Mouse (Mus musculus): ENCODE results near the gene Capn5. TPM values are rescaled to one million over a fixed set of nuclear protein-coding genes. Genes with fewer than 3 reads are reported as not detected.

Capn5 gene
- polyA plus RNA-seq, 1 experiment = 10.0 TPM

DNA sequence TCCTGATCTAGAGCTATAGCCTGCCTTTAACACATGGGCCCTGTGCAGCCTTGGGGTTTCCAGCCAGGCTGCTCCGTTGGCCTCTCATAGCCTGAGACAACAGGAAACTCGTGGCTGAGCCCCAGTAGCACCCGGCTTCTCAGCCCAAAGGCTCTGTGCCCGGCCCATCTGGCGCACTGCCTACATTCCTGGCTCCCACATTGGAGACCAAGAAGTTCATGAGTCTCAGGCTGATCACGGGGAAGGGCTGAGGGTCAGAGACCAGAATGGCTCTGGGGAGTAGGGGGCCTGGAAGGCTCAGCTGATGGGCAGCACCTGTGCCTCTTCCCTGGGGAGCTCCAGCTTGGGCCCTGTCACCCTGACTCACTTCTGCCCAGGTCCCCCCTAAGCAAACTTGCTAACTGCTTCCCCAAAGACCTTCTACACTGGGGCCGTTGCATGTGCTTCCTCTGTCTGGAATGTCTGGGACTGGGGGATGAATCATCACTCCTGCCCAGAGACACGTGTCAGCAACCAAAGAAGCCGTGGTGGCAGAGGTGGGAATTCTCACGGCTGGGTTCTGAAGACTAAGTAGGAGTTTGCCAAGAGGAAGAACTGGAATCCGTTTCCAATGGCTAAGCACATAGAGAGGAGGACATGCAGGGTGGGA lies 60.9 kb downstream of the Capn5 start:
- DNase-seq (ENCODE audit: low read depth in 1 of 2, low spot score in 2 of 2) = no peak
- Histone ChIP-seq H3K4me3 (ENCODE audit: extremely low read depth, insufficient read depth, insufficient read length) (no peak overlapping the region), H3K27me3 (ENCODE audit: control insufficient read depth, insufficient read depth, low read length) (no peaks in the 10 kb centered on the region), H3K36me3 (ENCODE audit: control insufficient read depth, insufficient read depth, low read length) (no peaks in the 10 kb centered on the region), H3K27ac (ENCODE audit: insufficient read depth, low read length) (no peak overlapping the region), H3K4me1 (ENCODE audit: control insufficient read depth, insufficient read depth, insufficient read length) (no peaks in the 10 kb centered on the region; the same call in 1 of the 2 replicates)
- 40% methylated on average over 11 of the region's 11 CpGs for WGBS
- TF ChIP-seq CTCF (IDR thresholded peaks at IDR 0.05; ENCODE audit: extremely low read depth, insufficient read depth, insufficient read length, insufficient replicate concordance) (no peak), POLR2A (IDR thresholded peaks at IDR 0.05; ENCODE audit: low read depth, low read length) (no peak)

GRCm38 (mm10) chr7:98114656-98115055 lies 63.4 kb downstream of the Capn5 start:
- H3K4me3 ChIP-seq (ENCODE audit: extremely low read depth, insufficient read depth, insufficient read length) = no peak overlapping the region
- no peaks in the 10 kb centered on the region for H3K4me1 ChIP-seq (ENCODE audit: control insufficient read depth, insufficient read depth, insufficient read length)
- no peak for TF ChIP-seq POLR2A (IDR thresholded peaks at IDR 0.05; ENCODE audit: low read depth, low read length)
- no peak for TF ChIP-seq CTCF (IDR thresholded peaks at IDR 0.05; ENCODE audit: extremely low read depth, insufficient read depth, insufficient read length, insufficient replicate concordance)
- WGBS = 79% methylated on average over 6 of the region's 6 CpGs
- no peaks in the 10 kb centered on the region for H3K27me3 ChIP-seq (ENCODE audit: control insufficient read depth, insufficient read depth, low read length)
- DNase-seq (ENCODE audit: low read depth in 1 of 2, low spot score in 2 of 2) = no peak
- H3K27ac ChIP-seq (ENCODE audit: insufficient read depth, low read length) = no peak overlapping the region
- H3K36me3 ChIP-seq (ENCODE audit: control insufficient read depth, insufficient read depth, low read length) = no peaks in the 10 kb centered on the region

DNA sequence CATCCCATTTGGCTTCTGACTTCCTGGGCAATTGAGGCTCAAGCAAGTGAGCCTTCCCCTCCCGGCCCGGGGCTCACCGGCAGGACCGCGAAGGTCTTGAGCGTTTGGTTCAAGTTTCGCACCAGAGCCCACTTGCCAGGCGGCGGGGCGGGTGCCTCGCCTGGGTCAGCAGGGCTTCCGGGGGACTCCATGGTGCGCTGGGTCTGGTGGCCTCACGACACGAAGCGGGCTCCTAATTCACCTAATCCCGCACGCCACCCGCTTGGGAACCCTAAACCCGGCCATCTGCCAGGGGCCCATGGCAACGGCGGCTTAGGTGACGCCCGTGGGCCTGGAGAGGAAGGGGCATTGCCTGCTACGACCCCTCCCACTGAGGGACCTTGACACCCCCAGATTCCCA lies 66.8 kb downstream of the Capn5 start:
- no peak for DNase-seq (ENCODE audit: low read depth in 1 of 2, low spot score in 2 of 2)
- Histone ChIP-seq H3K4me3 (ENCODE audit: extremely low read depth, insufficient read depth, insufficient read length) (no peak overlapping the region), H3K27ac (ENCODE audit: insufficient read depth, low read length) (no peak overlapping the region), H3K27me3 (ENCODE audit: control insufficient read depth, insufficient read depth, low read length) (no peaks in the 10 kb centered on the region), H3K4me1 (ENCODE audit: control insufficient read depth, insufficient read depth, insufficient read length) (no peaks in the 10 kb centered on the region), H3K36me3 (ENCODE audit: control insufficient read depth, insufficient read depth, low read length) (no peaks in the 10 kb centered on the region)
- TF ChIP-seq POLR2A (IDR thresholded peaks at IDR 0.05; ENCODE audit: low read depth, low read length) (no peak), CTCF (IDR thresholded peaks at IDR 0.05; ENCODE audit: extremely low read depth, insufficient read depth, insufficient read length, insufficient replicate concordance) (no peak)
- 33% methylated on average over 25 of the region's 25 CpGs for WGBS

- no peak for DNase-seq (ENCODE audit: low read depth in 1 of 2, low spot score in 2 of 2)
- TF ChIP-seq POLR2A (IDR thresholded peaks at IDR 0.05; ENCODE audit: low read depth, low read length) (no peak), CTCF (IDR thresholded peaks at IDR 0.05; ENCODE audit: extremely low read depth, insufficient read depth, insufficient read length, insufficient replicate concordance) (no peak)
- Histone ChIP-seq H3K27ac (ENCODE audit: insufficient read depth, low read length) (no peak overlapping the region), H3K36me3 (ENCODE audit: control insufficient read depth, insufficient read depth, low read length) (no peaks in the 10 kb centered on the region), H3K4me1 (ENCODE audit: control insufficient read depth, insufficient read depth, insufficient read length) (no peaks in the 10 kb centered on the region), H3K27me3 (ENCODE audit: control insufficient read depth, insufficient read depth, low read length) (no peaks in the 10 kb centered on the region), H3K4me3 (ENCODE audit: extremely low read depth, insufficient read depth, insufficient read length) (no peak overlapping the region)
- 93% methylated on average over 4 of the region's 4 CpGs for WGBS
Observed at GRCm38 (mm10) chr7:98109771-98110170, 68.3 kb downstream of the Capn5 start.

GRCm38 (mm10) chr7:98108636-98109430 lies 69.2 kb downstream of the Capn5 start:
- H3K27me3 ChIP-seq (ENCODE audit: control insufficient read depth, insufficient read depth, low read length) = no peaks in the 10 kb centered on the region
- 55% methylated on average over 16 of the region's 16 CpGs for whole genome bisulfite sequencing
- H3K36me3 ChIP-seq (ENCODE audit: control insufficient read depth, insufficient read depth, low read length) = no peaks in the 10 kb centered on the region

DNA sequence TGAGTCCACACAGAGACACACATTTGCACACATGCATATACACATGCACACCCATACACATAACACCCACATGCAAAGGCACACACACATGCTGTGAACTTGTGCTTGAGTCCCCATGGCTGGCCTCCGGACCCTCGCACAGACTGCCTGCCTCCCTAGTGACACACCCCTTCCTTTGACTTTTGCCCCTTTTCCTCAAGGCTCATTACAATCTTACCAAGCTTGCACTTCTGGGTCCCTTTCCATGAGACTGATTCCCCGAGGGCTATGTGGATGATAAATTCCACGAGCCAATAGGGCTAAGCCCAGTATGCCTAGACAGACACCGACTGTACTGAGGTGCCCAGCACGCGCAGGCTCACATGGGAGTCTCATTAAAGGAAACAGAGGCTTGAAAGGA lies 71.8 kb downstream of the Capn5 start:
- DNase-seq (ENCODE audit: low read depth in 1 of 2, low spot score in 2 of 2) = no peak
- Histone ChIP-seq H3K4me1 (ENCODE audit: control insufficient read depth, insufficient read depth, insufficient read length) (peaks cover 5% of the 10 kb centered on the region; the same call in 1 of the 2 replicates), H3K36me3 (ENCODE audit: control insufficient read depth, insufficient read depth, low read length) (no peaks in the 10 kb centered on the region), H3K27ac (ENCODE audit: insufficient read depth, low read length) (no peak overlapping the region), H3K4me3 (ENCODE audit: extremely low read depth, insufficient read depth, insufficient read length) (no peak overlapping the region), H3K27me3 (ENCODE audit: control insufficient read depth, insufficient read depth, low read length) (no peaks in the 10 kb centered on the region)
- TF ChIP-seq CTCF (IDR thresholded peaks at IDR 0.05; ENCODE audit: extremely low read depth, insufficient read depth, insufficient read length, insufficient replicate concordance) = no peak
- no peak for TF ChIP-seq POLR2A (IDR thresholded peaks at IDR 0.05; ENCODE audit: low read depth, low read length)
- WGBS = 88% methylated on average over 7 of the region's 7 CpGs

More at GRCm38 (mm10) chr7:98108636-98109430, 69.2 kb downstream of the Capn5 start:
- no peak overlapping the region for H3K4me3 ChIP-seq (ENCODE audit: extremely low read depth, insufficient read depth, insufficient read length)
- H3K27ac ChIP-seq (ENCODE audit: insufficient read depth, low read length) = no peak overlapping the region
- TF ChIP-seq CTCF (IDR thresholded peaks at IDR 0.05; ENCODE audit: extremely low read depth, insufficient read depth, insufficient read length, insufficient replicate concordance) = no peak
- no peak for TF ChIP-seq POLR2A (IDR thresholded peaks at IDR 0.05; ENCODE audit: low read depth, low read length)
- no peak for DNase-seq (ENCODE audit: low read depth in 1 of 2, low spot score in 2 of 2)
- no peaks in the 10 kb centered on the region for H3K4me1 ChIP-seq (ENCODE audit: control insufficient read depth, insufficient read depth, insufficient read length)
